Mouse (Mus musculus) megakaryocyte, embryonic 14.5 days (primary cell): Measurements from ENCODE around the gene Pigh.

Source experiments
- FLI1 ChIP-seq: IDR thresholded peaks from 2 replicates; pipeline ENCODE4 v1.6.1; 2012; ENCODE audit warnings: low read length, inconsistent platforms, mixed read lengths
- GATA1 ChIP-seq: IDR thresholded peaks from 3 replicates; pipeline ENCODE4 v1.6.1; 2012; ENCODE audit warnings: mixed read lengths, low read length, inconsistent platforms, borderline replicate concordance

DNA sequence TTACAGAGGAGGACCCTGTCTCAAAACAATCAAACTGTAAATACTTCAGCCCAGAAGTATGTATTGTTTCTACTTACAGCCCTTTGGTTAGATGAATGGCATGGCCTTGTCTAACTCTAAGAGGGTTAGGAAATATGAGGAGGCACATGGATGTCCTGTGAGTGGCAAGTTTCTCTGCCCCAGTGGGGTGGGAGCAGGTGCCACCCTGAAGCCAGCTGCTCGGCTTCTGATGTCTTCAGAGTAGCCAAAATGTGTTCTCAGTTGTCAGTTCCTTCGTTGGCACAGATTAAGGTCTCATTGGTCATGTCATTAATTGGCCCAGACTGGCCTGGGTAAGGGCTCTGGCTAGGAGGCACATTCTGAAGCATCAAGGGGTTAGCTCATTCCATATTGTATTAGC is 39.6 kb downstream of the Pigh start:
- no peak for TF ChIP-seq FLI1
- no peak for TF ChIP-seq GATA1
